Mouse (Mus musculus) kidney, adult 9 months (tissue): ENCODE measurements at regions not wholly inside any gene's neighbourhood (a gene's known extent, or its start where the extent isn't known, plus 50 kb on each side); places are given as distances from the start of the nearest gene placed in this dataset.
A peak's percentile ranks its signal among the peaks of the same experiment; 100 is the strongest.

Source experiments
- DNase-seq: peaks from one replicate; pipeline ENCODE4 v3.0.0; 2022

- DNase-seq: no peak
Observed at GRCm38 (mm10) chr12:118650483-118651160, 195.5 kb upstream of the Sp8 start.

GRCm38 (mm10) chr12:118649323-118649973 lies 196.7 kb upstream of the Sp8 start:
- DNase-seq: no peak

- no peak for DNase-seq
Observed at GRCm38 (mm10) chr12:118648673-118649072, 197.5 kb upstream of the Sp8 start.

- DNase-seq: no peak
Observed at GRCm38 (mm10) chr12:118647270-118648042, 198.7 kb upstream of the Sp8 start.

- DNase-seq: no peak
Observed at GRCm38 (mm10) chr12:118640925-118641324, 205.2 kb upstream of the Sp8 start.

GRCm38 (mm10) chr12:118637214-118637613 lies 208.9 kb upstream of the Sp8 start:
- DNase-seq: no peak

- no peak for DNase-seq
Observed at GRCm38 (mm10) chr12:118635456-118635855, 210.7 kb upstream of the Sp8 start.

GRCm38 (mm10) chr12:118630373-118630772 lies 215.8 kb upstream of the Sp8 start:
- DNase-seq: no peak

- DNase-seq: no peak
Observed at GRCm38 (mm10) chr12:118621697-118622485, 224.2 kb upstream of the Sp8 start.

GRCm38 (mm10) chr12:118620847-118621636 lies 225.1 kb upstream of the Sp8 start:
- peak; percentile 67 for DNase-seq

- DNase-seq: no peak
Observed at GRCm38 (mm10) chr12:118597015-118597414, 249.1 kb upstream of the Sp8 start.

GRCm38 (mm10) chr12:118594781-118595574 lies 251.2 kb upstream of the Sp8 start:
- no peak for DNase-seq

GRCm38 (mm10) chr12:118583829-118584628 lies 262.1 kb upstream of the Sp8 start:
- no peak for DNase-seq

GRCm38 (mm10) chr12:118569811-118570210 lies 268.6 kb upstream of the Sp4 start:
- no peak for DNase-seq

GRCm38 (mm10) chr12:118566681-118567080 lies 265.4 kb upstream of the Sp4 start:
- no peak for DNase-seq

- no peak for DNase-seq
Observed at GRCm38 (mm10) chr12:118564394-118565112, 263.3 kb upstream of the Sp4 start.

- DNase-seq: peak; percentile 16
Observed at GRCm38 (mm10) chr12:118562226-118562625, 261.0 kb upstream of the Sp4 start.

GRCm38 (mm10) chr12:118549071-118549470 lies 247.8 kb upstream of the Sp4 start:
- no peak for DNase-seq

- no peak for DNase-seq
Observed at GRCm38 (mm10) chr12:118540336-118540735, 239.1 kb upstream of the Sp4 start.

GRCm38 (mm10) chr12:118530514-118530913 lies 229.3 kb upstream of the Sp4 start:
- no peak for DNase-seq
